Mouse (Mus musculus): ENCODE results near the gene Haus2.

- TF ChIP-seq CTCF (IDR thresholded peaks at IDR 0.05) (no peak), EP300 (IDR thresholded peaks at IDR 0.05) (no peak)
Observed at GRCm38 (mm10) chr2:120658486-120658885, 49.3 kb downstream of the Haus2 start.
